Mouse (Mus musculus) intestine, embryonic 16.5 days (tissue): Measurements from ENCODE around the gene Numbl. TPM values are rescaled to one million over a fixed set of nuclear protein-coding genes. Genes with fewer than 3 reads are reported as not detected.

ENCODE experiments used
- ATAC-seq: fragments of 200-750 bp; cut with Nextera tagmentation; 2 replicates; pipeline ENCODE4 v1.8.0; 2017; ENCODE audit warnings: moderate TSS enrichment, moderate library complexity
- H3K27ac ChIP-seq: fragments of 300-500 bp; sonication (generic); 2 replicates; pipeline ENCODE4 v1.5.1; 2014; ENCODE audit warnings: mild to moderate bottlenecking, low read length
- H3K27me3 ChIP-seq: fragments of 300-500 bp; sonication (generic); replicated peaks from 2 replicates; pipeline ENCODE4 v1.6.1; 2014; ENCODE audit warnings: low read length, control low read depth, mixed read lengths; ENCODE audit not compliant: control insufficient read depth, insufficient read depth
- H3K36me3 ChIP-seq: fragments of 300-500 bp; sonication (generic); 2 replicates; pipeline ENCODE4 v1.6.1; 2014; ENCODE audit warnings: low read length, control low read depth; ENCODE audit not compliant: control insufficient read depth, insufficient read depth
- H3K4me1 ChIP-seq: fragments of 300-500 bp; sonication (generic); 2 replicates; pipeline ENCODE4 v1.6.1; 2014; ENCODE audit warnings: low read length, control low read depth, mixed read lengths; ENCODE audit not compliant: control insufficient read depth, insufficient read depth
- H3K4me2 ChIP-seq: fragments of 300-500 bp; sonication (generic); 2 replicates; pipeline ENCODE4 v1.6.1; 2014; ENCODE audit warnings: low read depth, low read length, control low read depth
- H3K4me3 ChIP-seq: fragments of 300-500 bp; sonication (generic); 2 replicates; pipeline ENCODE4 v1.5.1; 2014; ENCODE audit warnings: mild to moderate bottlenecking, low read length
- H3K9ac ChIP-seq: fragments of 300-500 bp; sonication (generic); 2 replicates; pipeline ENCODE4 v1.6.1; 2014; ENCODE audit warnings: low read depth, low read length
- H3K9me3 ChIP-seq: fragments of 300-500 bp; sonication (generic); 2 replicates; pipeline ENCODE4 v1.6.1; 2016; ENCODE audit warnings: low read length, control low read depth; ENCODE audit not compliant: control insufficient read depth
- WGBS: fragments of 180-500 bp; shearing (Covaris S2); extraction: QIAGEN DNeasy Blood & Tissue Kit; methylation state at CpG from one replicate; pipeline ENCODE4 v1.1.7; 2014; 5-methylcytosine and 5-hydroxymethylcytosine counted together
- polyA plus RNA-seq: library from polyadenylated mRNA; unstranded; fragments of >200 nt; fragmentation: Nextera tagmentation; extraction: Ambion mirVana; gene quantifications from 2 replicates; pipeline ENCODE4 v1.2.1, GENCODE M21; 2015

The Numbl gene
- polyA plus RNA-seq, 1 experiment from 2014 or later, result 9.1 TPM

GRCm38 (mm10) chr7:27228281-27228821 is 29.9 kb upstream of the Numbl start, which contains the start of gene Itpkc:
Itpkc (minus strand) TSS chr7:27228661.
- Histone ChIP-seq H3K4me2 (peak within 1 kb of the TSS; percentile 86), H3K36me3 (no peaks in the 10 kb centered on the region), H3K9ac (peak within 1 kb of the TSS; percentile 97), H3K27ac (peak within 1 kb of the TSS; percentile 91), H3K27me3 (no peaks in the 10 kb centered on the region), H3K4me1 (peaks cover 46% of the 10 kb centered on the region), H3K9me3 (no peaks in the 10 kb centered on the region), H3K4me3 (peak within 1 kb of the TSS; percentile 86)
- under 1% methylated on average over 49 of the region's 49 CpGs for WGBS
- ATAC-seq, result peak; percentile 76

GRCm38 (mm10) chr7:27228865-27229264 is 29.4 kb upstream of the Numbl start:
- Histone ChIP-seq H3K4me2 (peak overlapping the region; percentile 86), H3K9me3 (no peaks in the 10 kb centered on the region), H3K27me3 (no peaks in the 10 kb centered on the region), H3K4me1 (peaks cover 46% of the 10 kb centered on the region), H3K27ac (peak overlapping the region; percentile 91), H3K4me3 (peak overlapping the region; percentile 86), H3K36me3 (no peaks in the 10 kb centered on the region), H3K9ac (peak overlapping the region; percentile 97)
- WGBS, result 11% methylated on average over 6 of the region's 6 CpGs
- no peak for ATAC-seq

GRCm38 (mm10) chr7:27230781-27231180 is 27.5 kb upstream of the Numbl start:
- Histone ChIP-seq H3K4me1 (peaks cover 30% of the 10 kb centered on the region), H3K27me3 (no peaks in the 10 kb centered on the region), H3K9ac (no peak overlapping the region), H3K27ac (no peak overlapping the region), H3K4me3 (no peak overlapping the region), H3K36me3 (no peaks in the 10 kb centered on the region), H3K9me3 (no peaks in the 10 kb centered on the region), H3K4me2 (no peak overlapping the region)
- no peak for ATAC-seq
- WGBS, result 72% methylated on average over 4 of the region's 4 CpGs

- Histone ChIP-seq H3K9me3 (no peaks in the 10 kb centered on the region), H3K4me1 (peaks cover 21% of the 10 kb centered on the region), H3K4me2 (no peak overlapping the region), H3K4me3 (no peak overlapping the region), H3K9ac (0 out of 2 replicates have a peak overlapping the region, but pooled peaks have one; percentile 34), H3K27me3 (no peaks in the 10 kb centered on the region), H3K36me3 (no peaks in the 10 kb centered on the region), H3K27ac (peak overlapping the region; percentile 47)
- no peak for ATAC-seq
- WGBS, result 48% methylated on average over 7 of the region's 7 CpGs
These were observed 26.4 kb upstream of the Numbl start for GRCm38 (mm10) chr7:27231693-27232331.

- ATAC-seq, result peak; percentile 91
- Histone ChIP-seq H3K36me3 (no peaks in the 10 kb centered on the region; the same call in 1 of the 2 replicates), H3K27me3 (no peaks in the 10 kb centered on the region), H3K9me3 (no peaks in the 10 kb centered on the region), H3K27ac (peak within 1 kb of the TSS; percentile 56), H3K4me1 (peaks cover 15% of the 10 kb centered on the region), H3K9ac (peak within 1 kb of the TSS; percentile 73), H3K4me3 (peak within 1 kb of the TSS; percentile 78), H3K4me2 (peak within 1 kb of the TSS; percentile 87)
- under 1% methylated on average over 25 of the region's 25 CpGs for WGBS
These were observed 25.4 kb upstream of the Numbl start, which contains the start of gene Coq8b for GRCm38 (mm10) chr7:27232781-27233281. Coq8b (plus strand) TSS chr7:27233023.

- Histone ChIP-seq H3K9me3 (no peaks in the 10 kb centered on the region), H3K27ac (peak overlapping the region; percentile 56), H3K36me3 (no peaks in the 10 kb centered on the region; the same call in 1 of the 2 replicates), H3K4me2 (peak overlapping the region; percentile 87), H3K9ac (peak overlapping the region; percentile 73), H3K27me3 (no peaks in the 10 kb centered on the region), H3K4me1 (peaks cover 15% of the 10 kb centered on the region), H3K4me3 (peak overlapping the region; percentile 78)
- ATAC-seq, result peak; percentile 22; the same call in 1 of the 2 replicates
- WGBS, result 4% methylated on average over 6 of the region's 6 CpGs
These were observed 24.9 kb upstream of the Numbl start for GRCm38 (mm10) chr7:27233300-27233699.

GRCm38 (mm10) chr7:27235726-27236125 is 22.5 kb upstream of the Numbl start:
- WGBS, result 94% methylated on average over 2 of the region's 2 CpGs
- H3K27me3 ChIP-seq, result no peaks in the 10 kb centered on the region
- peaks cover 11% of the 10 kb centered on the region for H3K4me1 ChIP-seq
- no peak overlapping the region for H3K9ac ChIP-seq
- peaks cover 8% of the 10 kb centered on the region; the same call in 1 of the 2 replicates for H3K36me3 ChIP-seq
- ATAC-seq, result no peak
- no peak overlapping the region for H3K4me2 ChIP-seq
- no peaks in the 10 kb centered on the region for H3K9me3 ChIP-seq
- no peak overlapping the region for H3K4me3 ChIP-seq
- no peak overlapping the region for H3K27ac ChIP-seq

- H3K9ac ChIP-seq, result no peak overlapping the region
- H3K27ac ChIP-seq, result no peak overlapping the region
- peaks cover 8% of the 10 kb centered on the region; the same call in 1 of the 2 replicates for H3K36me3 ChIP-seq
- H3K4me1 ChIP-seq, result peaks cover 9% of the 10 kb centered on the region
- H3K27me3 ChIP-seq, result no peaks in the 10 kb centered on the region
- WGBS, result 76% methylated on average over 2 of the region's 2 CpGs
- no peak overlapping the region for H3K4me3 ChIP-seq
- no peaks in the 10 kb centered on the region for H3K9me3 ChIP-seq
- no peak for ATAC-seq
- no peak overlapping the region for H3K4me2 ChIP-seq
These were observed 20.7 kb upstream of the Numbl start for GRCm38 (mm10) chr7:27237527-27237926.

GRCm38 (mm10) chr7:27238568-27238967 is 19.7 kb upstream of the Numbl start:
- Histone ChIP-seq H3K36me3 (peaks cover 8% of the 10 kb centered on the region; the same call in 1 of the 2 replicates), H3K9ac (no peak overlapping the region), H3K4me1 (peaks cover 5% of the 10 kb centered on the region), H3K27ac (no peak overlapping the region), H3K4me3 (no peak overlapping the region), H3K9me3 (no peaks in the 10 kb centered on the region), H3K4me2 (no peak overlapping the region), H3K27me3 (no peaks in the 10 kb centered on the region)
- 90% methylated on average over 5 of the region's 5 CpGs for WGBS
- ATAC-seq, result no peak
